Mouse (Mus musculus) monocyte, adult 5-6 weeks (primary cell): ENCODE measurements around the gene CN725425. TPM values are rescaled to one million over a fixed set of nuclear protein-coding genes. Genes with fewer than 3 reads are reported as not detected.

ENCODE experiments used
- ATAC-seq: fragments of 153-309, 156-312 bp; replicated peaks from 2 replicates; pipeline ENCODE4 v1.8.0; 2017; ENCODE audit warnings: mild to moderate bottlenecking; ENCODE audit not compliant: low TSS enrichment, insufficient number of reproducible peaks, severe bottlenecking, poor library complexity, low FRiP score
- total RNA-seq: library from RNA; stranded (forward); fragments of 200-1000, 200-491, 200-594 nt; gene quantifications from 3 replicates; pipeline ENCODE4 v1.2.3, GENCODE M21; 2017

Gene CN725425
- total RNA-seq, 1 experiment from 2014 or later = not detected

GRCm38 (mm10) chr15:91200833-91201232, 1.5 kb downstream of the CN725425 start:
- no peak for ATAC-seq

GRCm38 (mm10) chr15:91202486-91202885, 3.2 kb downstream of the CN725425 start:
- ATAC-seq = no peak

DNA sequence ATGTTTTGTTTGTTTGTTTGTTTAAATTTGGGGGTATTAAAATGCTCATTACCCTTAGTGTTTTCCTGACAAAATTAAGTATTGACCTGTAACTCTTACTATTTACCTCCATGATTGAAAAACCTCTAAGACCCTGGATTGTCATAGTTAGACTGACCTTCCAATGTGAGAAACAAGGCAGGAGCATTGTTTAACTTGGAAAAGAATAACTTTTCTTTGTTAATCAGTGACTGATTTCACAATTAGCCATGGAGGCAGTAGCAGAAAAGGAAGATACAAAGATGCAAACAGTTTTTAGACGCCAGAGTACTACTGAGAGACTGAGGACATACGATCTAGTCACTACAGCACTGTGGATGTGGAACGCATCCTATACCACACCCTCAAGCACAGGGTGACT, 4.2 kb downstream of the CN725425 start:
- ATAC-seq = no peak

GRCm38 (mm10) chr15:91206518-91206917, 7.2 kb downstream of the CN725425 start:
- ATAC-seq = no peak

DNA sequence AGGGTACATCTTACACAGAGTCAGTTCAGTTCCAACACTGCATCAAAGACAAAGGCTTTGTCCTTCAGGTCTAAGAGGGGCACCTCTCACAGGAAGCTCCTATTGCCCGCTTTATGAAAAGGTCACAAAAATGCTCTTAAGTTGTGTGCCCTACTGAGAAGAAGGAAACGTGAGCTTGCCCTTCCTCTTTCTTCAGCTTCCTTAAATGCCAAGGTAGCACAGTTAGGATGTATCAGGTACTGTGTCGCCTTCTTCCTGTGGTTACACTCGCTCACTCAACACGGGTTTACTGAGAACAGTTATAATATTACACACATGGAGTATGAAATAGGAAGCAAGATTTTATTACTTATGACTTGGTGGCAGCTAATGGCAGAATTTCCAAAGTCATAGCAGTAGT, 38.0 kb downstream of the CN725425 start:
- ATAC-seq = 0 out of 2 replicates have a peak, but pooled peaks have one; percentile 40

DNA sequence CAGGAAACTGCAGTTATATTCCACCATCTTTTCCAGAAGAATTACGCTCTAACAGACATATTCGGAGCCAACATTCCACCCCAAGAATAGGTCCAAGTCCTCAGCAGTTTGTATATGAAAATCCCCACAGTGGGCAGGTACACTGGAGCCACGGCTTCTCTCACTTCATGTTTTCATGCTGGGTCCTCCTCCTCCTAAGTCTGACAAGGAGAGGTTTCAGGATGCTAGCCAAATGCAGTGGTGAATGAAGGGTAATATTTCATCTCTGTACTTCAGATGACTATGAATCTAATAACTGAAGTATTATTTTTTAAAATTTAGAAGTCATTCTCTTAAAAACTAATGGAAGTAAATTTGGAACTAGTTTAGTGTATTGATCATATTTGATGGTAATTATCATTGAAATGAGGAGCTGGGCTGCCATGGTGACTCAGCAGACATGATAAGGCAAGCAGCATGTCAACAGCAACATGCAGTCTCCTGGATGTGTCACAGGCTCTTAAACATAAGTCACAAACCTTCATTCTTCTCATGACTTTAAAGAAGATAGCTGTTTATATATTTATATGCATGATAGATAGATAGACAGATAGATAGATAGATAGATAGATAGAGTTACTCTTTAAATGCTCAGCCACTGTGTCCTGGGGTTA, 41.5 kb downstream of the CN725425 start:
- no peak for ATAC-seq

DNA sequence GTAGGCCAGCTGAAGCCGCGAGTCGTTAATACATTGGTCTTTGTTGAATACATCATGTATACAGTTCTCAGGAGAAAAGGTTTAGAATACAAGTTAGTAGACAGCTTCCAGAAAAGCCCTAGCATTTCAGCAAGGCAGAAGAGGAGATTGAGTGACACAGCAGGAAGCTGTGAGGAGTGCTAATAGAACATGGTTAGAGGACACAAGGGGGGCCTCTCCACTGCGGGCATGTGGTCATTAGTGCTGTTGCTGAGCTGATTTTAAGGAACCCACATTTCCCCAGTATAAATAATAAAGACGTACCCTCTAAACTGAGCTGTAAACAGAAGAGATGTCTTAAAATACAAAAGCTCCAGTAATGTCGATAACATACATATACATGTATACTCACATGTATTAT, 51.5 kb downstream of the CN725425 start:
- no peak for ATAC-seq

- no peak for ATAC-seq
Observed at GRCm38 (mm10) chr15:91251544-91252408, 52.5 kb downstream of the CN725425 start.

DNA sequence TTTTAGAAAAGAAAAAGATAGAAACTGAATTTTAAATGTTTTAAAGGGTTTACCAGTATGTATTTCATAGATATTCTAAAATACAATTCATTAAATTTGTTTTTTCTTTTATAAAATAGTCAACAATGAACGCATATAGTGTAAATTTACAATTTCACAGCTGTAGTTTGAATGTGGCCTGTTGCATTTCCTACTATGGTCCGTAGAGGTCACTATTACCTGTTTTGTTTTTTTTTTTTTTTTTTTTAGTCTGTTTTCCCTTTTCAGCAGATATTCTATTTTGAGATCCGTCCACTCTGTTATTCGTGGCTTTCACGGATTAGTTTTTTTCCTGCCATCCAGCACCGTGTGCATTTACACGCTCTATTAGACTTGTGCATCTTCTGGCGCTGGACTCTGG, 53.7 kb downstream of the CN725425 start:
- no peak for ATAC-seq

- ATAC-seq = no peak
Observed at GRCm38 (mm10) chr15:91255308-91255707, 56.0 kb downstream of the CN725425 start.

DNA sequence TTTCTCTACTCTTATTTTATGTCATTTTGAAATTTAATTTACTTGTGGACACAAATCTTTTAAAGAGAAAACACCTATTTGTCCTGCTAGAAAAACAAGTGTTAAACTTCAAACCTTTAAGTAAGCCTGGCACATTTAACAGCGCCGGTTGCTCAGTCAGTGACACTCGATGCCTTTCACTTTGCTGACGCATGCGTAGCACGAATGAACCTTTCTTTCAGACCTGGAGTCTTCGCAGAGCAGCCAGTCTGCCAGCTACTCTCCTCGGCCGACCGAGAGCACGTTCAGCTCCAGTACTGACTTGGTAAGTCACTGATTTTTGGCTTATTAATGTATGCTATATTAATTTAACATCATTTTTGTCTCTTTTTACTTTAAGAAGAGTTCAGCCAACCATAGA, 57.8 kb downstream of the CN725425 start:
- no peak for ATAC-seq

- ATAC-seq = no peak
Observed at GRCm38 (mm10) chr15:91260578-91260977, 61.3 kb downstream of the CN725425 start.

DNA sequence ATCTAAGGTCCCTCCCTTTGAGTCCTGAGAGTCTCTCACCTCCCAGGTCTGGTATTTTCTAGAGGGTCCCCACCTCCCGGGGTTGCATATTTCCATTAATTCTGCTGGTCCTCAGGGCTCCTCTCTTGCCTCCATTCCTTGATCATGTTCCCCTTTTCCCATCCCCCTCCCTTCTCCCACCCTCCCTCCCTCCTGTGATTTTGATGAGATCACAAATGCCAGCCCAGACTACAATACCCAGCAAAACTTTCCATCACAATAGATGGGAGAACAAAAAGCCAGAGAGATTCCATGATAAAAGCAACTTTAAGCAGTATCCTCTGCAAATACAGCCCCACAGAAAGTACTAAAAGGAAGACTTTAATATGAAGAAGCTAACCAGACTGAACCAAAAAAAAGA, 64.6 kb downstream of the CN725425 start:
- no peak for ATAC-seq

- no peak for ATAC-seq
Observed at GRCm38 (mm10) chr15:91268532-91268931, 69.2 kb downstream of the CN725425 start.

- ATAC-seq = no peak
Observed at GRCm38 (mm10) chr15:91275961-91276360, 76.7 kb downstream of the CN725425 start.

- ATAC-seq = no peak
Observed at GRCm38 (mm10) chr15:91279571-91279970, 80.3 kb downstream of the CN725425 start.

GRCm38 (mm10) chr15:91281521-91281920, 82.2 kb downstream of the CN725425 start:
- ATAC-seq = no peak

DNA sequence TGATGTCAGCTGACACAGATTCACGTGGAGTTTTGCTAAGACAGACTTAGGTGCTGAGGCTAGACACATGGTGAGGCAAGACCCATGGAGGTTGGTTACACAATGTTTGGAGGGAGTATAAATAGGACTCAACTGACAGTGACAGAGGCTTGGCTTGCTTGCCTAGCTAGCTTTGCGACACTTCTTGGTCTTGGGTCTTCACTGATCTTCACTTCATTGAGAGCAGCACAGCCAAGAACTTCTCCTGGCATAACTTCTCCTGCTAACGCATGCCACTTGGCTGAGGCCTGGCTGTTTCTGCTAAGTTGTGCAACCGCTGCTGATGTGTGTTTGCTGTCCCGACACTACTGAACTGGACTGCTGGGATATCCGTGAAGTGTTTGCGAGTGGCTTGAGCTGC, 83.5 kb downstream of the CN725425 start:
- no peak for ATAC-seq

- ATAC-seq = no peak
Observed at GRCm38 (mm10) chr15:91283418-91283817, 84.1 kb downstream of the CN725425 start.

DNA sequence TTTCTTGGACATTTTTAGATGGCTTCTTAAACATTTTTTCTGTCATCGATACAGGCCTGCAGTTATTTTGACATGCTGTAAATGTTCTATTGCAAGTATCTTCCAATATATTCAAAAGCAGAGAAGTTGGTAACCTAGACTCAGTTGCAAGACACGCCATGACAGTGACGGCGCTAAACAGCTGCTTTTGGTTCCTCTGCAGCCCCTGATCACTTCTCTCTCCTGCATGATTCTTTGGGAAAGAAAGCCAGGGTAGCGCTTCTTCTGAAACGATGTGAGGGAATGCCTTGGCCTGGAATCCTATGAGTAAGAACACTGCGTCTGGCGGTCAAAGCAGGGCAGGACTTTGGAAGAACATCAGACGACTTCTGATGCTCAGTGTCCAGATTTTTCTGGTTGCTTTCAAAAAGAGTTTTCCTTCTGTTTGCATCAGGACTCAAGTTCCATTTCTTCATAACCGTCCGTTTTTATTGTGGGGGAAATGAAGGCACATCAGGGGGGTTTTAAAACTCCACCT, 100.1 kb downstream of the CN725425 start:
- ATAC-seq = no peak
